Mouse (Mus musculus): ENCODE results near the gene Spsb1.

Spsb1 gene

DNA sequence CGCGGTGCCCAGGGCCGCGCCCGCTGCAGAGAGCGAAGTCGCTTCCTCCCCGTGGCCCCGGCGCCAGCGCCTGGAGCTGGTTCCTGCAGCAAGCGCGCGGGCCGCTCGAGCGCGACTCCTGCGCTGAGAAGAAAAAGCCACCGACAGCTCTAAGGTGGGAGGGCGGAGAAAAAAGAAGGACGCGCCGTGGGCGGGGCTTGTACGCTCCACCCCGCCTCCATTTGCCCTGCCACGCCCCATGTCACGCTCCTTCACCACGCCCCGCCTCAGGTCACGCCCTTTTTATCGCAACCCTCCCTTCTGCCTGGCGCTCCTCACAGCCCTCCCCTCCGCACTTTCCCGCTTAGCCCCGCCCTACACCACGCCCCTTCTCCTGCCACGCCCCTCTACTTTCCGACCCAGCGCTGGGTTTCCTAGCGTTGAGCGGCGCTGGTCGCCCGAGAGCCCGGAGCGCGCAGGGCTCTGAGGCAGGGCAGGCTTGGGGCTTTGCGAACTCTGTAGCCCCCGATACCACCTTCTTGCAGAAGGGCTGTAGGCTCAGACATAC lies at the start of gene Spsb1:
Spsb1 (minus strand) TSS at position 151 of the 547 bp plus-strand sequence.
- DNase-seq: peak; percentile 91 to 95

DNA sequence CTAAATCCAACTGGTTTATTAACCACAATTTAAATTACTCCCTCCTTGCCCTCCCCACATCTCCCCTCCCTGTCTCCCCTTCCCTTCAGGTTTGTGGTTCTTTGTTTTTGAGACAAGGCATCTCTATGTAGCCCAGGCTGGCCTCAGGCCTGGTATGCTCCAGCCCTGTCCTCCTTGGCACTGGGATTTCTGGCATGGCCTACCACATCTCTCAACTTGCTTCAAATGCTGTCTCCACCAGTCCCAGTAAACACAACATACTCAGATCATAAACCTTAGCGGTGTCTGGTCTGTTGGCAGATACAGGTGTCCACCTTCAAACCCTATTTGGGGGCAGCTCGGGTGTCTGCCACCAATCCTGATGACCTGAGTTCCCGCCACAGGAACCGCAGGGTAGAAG lies 48.8 kb upstream of the Spsb1 start:
- peak; percentile 9 to 18 for DNase-seq

DNA sequence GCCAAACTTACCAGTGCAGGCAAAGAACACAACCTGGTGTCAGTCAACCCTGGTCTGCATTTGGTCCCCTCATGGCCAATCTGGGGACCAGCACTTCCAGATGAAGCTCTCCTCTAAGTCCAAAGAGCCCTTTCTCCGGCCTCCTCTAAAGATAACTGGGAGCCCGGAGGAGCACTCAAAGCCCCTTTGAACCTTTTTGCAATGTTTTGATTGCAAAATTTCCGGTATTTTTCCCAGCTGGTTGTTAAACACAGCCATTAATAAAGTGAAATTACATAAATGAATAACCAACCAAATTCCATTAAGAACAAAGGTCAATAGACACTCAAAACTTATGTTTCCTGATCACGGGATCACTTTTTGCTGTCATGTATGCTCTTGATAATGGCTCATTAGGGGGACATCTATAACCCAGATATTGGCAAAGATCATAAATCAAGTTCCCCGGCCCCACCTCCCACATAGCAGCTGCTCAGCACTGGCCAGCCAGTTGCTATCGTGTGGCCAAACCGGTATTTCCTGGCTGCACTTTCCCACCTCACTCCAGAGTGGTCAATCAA lies 48.3 kb upstream of the Spsb1 start:
- DNase-seq: peak in 1 of 2 experiments; percentile 9

DNA sequence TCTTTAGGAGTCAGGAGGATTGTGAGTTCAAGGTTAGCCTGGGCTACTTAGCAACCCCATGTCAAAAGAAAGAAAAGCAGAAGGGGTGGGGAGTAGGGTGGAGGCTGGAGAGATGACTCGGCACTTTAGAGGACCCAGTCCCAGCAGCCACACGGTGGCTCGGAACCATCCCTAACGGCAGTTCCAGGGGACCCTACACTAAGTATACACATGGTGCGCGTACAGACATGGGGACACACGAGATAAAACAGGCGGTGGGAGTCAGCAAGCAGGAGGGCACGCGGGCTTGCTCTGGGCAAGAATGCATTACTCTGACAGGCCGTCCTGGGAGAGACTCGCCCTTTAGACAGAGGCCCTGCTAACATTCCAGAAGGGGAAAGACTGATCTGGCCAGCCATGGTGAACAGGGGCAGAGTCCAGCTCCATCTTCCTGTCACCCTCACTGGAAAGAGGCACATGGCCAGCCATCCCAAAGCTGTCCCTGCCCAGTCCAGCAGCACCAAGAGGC lies 47.2 kb upstream of the Spsb1 start:
- peak; percentile 10 to 36 for DNase-seq

- DNase-seq: peak; percentile 12 to 26
These were observed 46.5 kb upstream of the Spsb1 start for GRCm38 (mm10) chr4:150001221-150001860.

- DNase-seq: peak; percentile 12 to 21
These were observed 45.2 kb upstream of the Spsb1 start for GRCm38 (mm10) chr4:149999931-150000555.

DNA sequence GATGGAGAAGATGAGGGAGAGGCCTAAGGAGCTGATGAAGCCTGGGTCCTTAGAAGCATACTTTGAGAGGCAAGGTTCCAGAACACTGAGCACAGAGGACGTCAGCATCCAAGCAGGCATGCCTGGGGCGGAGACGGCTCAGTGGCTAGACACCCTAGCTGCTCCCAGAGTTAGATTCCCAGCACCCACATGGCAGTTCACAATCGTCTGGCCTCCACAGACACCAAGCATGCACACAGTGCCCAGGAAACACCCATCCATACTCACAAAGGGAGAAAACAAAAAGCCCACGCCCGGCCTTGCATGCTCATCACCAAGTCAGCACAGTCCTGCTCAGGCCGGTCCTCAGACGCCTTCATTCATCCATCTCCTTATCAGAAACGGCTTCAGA lies 44.7 kb upstream of the Spsb1 start:
- peak in 1 of 2 experiments; percentile 21 for DNase-seq

GRCm38 (mm10) chr4:149998786-149999509 lies 44.1 kb upstream of the Spsb1 start:
- DNase-seq: peak; percentile 63 to 72

DNA sequence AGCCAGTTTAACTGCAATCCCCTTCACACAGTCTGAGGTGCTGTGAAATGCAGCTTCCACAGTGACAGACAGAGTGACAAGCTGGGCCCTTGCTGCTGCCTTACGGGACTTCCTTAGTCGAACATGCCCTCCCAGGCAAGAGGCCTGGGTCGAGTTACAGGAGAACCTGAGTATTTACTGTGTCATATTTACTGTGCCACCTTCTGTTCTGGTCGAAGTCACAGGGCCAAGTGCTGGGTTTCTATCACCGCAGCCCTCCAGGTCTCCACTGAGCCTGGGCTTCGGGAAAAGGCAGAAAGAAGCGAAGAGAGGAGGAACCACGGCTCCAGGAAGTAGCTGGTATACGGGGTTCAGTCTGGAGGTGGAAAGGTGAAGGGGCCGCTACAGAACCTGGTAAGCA lies 43.2 kb upstream of the Spsb1 start:
- peak; percentile 9 to 14 for DNase-seq

DNA sequence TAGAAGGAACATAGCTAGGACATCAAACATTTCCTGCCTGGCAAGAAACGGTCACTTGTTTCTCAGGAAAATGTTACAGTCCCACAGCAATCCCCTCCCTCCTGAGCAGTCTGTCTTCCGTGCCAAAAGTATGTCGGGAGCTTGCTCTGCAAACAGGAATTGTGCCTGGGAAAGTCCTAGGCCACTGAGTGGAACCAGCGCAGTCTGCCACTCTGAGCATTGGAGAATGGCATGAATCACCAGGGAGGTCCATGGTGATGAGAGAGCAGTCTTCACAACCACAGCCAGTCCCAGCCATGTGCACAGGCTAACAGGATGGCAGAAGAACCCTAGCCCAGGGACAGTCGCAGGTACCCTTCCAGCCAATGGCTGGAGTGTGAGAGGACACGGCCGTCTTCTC lies 41.6 kb upstream of the Spsb1 start:
- DNase-seq: peak; percentile 35 to 45

DNA sequence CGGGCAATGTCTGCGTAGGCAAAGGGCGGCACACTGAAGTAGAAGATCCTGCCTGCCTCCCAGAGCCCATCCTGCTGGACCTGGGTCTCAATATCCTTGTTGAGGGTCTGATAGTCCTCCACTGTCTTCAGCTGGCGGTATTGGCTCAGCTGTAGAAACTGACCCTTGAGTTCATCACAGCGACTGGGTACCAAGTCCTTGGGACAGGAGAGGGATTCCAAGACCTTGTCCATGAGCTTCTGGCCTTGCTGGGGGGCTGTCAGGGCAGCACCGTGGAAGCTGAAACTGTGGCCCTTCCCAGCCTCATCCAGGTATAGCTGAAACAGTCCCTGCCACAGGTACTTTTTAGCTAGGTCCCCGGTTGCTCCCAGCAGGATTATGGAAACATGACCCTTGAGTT lies 41.1 kb upstream of the Spsb1 start:
- DNase-seq: peak; percentile 11 to 26

DNA sequence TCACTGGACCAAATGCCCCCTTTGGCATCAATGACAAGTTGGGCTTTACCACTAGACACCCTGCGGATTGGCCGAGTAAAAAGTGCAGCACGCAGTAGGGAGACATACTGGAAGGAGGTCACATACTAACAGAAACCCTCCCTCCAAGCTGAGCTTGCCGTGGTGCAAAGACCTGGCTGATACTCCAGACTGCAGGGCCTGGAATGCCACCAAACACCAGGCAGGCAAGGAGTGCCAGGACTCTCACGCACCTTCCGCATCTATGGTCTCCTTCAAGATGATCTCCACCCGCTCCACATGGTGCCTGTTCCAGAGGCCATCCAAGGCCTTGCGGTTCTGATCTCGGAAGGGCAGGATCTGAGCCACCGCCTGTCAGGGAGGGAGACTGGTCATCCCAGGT lies 39.4 kb upstream of the Spsb1 start:
- peak; percentile 39 to 53 for DNase-seq

GRCm38 (mm10) chr4:149992670-149993032 lies 37.8 kb upstream of the Spsb1 start:
- no peak for DNase-seq

GRCm38 (mm10) chr4:149991755-149992669 lies 37.2 kb upstream of the Spsb1 start:
- peak; percentile 41 to 42 for DNase-seq

DNA sequence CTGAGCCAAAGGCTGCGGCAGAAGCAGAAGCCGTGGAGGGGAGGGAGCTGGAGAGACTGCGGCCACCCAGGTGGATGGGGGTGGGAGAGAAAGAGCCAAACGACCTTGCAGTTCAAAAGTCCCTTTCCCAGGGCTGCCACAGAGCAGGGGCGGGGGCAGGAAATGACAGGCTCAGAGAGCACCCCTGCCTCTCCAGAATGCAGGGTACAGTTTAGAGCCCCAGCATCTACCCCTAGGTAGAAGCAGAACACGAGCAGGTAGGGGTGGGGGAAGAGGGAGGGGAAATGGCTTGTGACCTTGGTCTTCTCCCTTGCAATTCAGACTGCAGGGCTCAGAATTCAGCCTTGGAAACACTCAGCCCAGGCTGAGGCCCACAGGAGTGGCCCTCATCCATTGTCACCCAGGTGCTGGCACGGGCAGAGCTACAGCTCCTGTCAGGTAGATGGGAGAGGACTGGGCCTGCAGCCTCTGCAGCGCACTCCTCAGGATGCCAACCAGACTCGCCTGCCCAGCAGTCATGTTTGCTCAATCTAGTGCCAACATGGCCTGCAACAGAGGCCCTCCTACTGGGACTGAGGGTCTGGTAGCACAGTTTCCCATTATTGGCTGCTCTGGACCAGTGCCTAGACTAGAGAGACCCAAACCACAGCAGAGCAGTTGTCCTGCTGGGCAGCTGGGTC lies 36.3 kb upstream of the Spsb1 start:
- peak in 1 of 2 experiments; percentile 55 for DNase-seq

- DNase-seq: peak; percentile 91 to 94
These were observed 35.5 kb upstream of the Spsb1 start for GRCm38 (mm10) chr4:149990212-149990953.

DNA sequence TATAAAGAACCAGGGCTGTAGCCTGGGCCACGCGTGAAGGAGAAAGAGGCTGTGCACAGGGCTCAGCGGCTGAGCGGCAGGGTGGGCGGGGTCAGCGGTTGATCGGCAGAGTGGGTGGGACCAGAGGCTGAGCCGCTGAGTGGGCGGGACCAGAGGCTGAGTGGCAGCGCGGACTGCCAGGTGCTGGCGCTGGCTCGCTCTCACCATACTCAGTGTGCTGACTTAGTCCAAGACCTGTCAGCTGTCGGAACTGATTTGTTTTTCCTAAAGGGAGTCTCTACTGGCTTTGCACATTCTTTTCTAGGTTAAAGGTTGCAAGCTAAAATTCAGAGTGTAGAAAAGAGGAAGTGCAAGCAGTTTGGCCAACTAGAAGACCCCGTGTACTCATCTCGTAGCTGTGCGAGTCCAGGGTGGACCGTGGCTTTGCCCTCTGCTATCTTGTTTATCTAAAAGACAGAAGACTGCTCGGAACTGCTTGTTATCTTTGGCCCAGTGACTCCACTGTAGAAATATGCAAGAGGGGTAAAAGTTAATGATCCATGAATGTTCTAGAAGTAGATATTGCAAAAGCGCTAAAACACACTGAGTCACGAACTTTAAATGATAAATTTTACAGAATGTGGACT lies 34.2 kb upstream of the Spsb1 start:
- DNase-seq: peak; percentile 93 to 98

- DNase-seq: no peak
These were observed 33.5 kb upstream of the Spsb1 start for GRCm38 (mm10) chr4:149988301-149988700.

GRCm38 (mm10) chr4:149986671-149987417 lies 32.0 kb upstream of the Spsb1 start:
- no peak for DNase-seq
